In genomic region chrX:140542474-140542845, GRCm38 (mm10) we compare ENCODE assay signal across 8 mouse cellular contexts. TPM values are rescaled to one million over a fixed set of nuclear protein-coding genes. Genes with fewer than 3 reads are reported as not detected.
DNase-seq lines count a peak whose midpoint lies in the region; ATAC-seq and TF ChIP-seq lines count a peak whose summit lies in the region.

No protein-coding gene starts in this region.

- DNase-seq in thymus, adult 18-20 months: peak; percentile 26 to 29
- no peak for DNase-seq in thymus, postnatal 25 days
- peak; percentile 57 for DNase-seq in cerebellum, adult 9-11 months
- peak; percentile 46 for DNase-seq in forelimb bud, embryonic 11.5 days (ENCODE audit: low read depth, low spot score)
- DNase-seq in liver, postnatal 0 days: peak; percentile 38
- peak; percentile 78 for DNase-seq in neural tube, embryonic 11.5 days (ENCODE audit: low spot score)
- DNase-seq in thymus, postnatal 4 days: peak; percentile 62

- no peaks in the 10 kb centered on the region for H3K36me3 ChIP-seq in intestine, embryonic 16.5 days (ENCODE audit: control insufficient read depth, insufficient read depth, low read length)
- no peaks in the 10 kb centered on the region for H3K36me3 ChIP-seq in liver, postnatal 0 days (replicated peaks; ENCODE audit: insufficient read depth, low read length)
- no peaks in the 10 kb centered on the region for H3K36me3 ChIP-seq in neural tube, embryonic 11.5 days (ENCODE audit: control insufficient read depth, insufficient read depth, low read length)

- H3K9me3 ChIP-seq in intestine, embryonic 16.5 days (ENCODE audit: control insufficient read depth, low read length): no peaks in the 10 kb centered on the region
- H3K9me3 ChIP-seq in liver, postnatal 0 days (ENCODE audit: low read length): no peaks in the 10 kb centered on the region
- no peaks in the 10 kb centered on the region for H3K9me3 ChIP-seq in neural tube, embryonic 11.5 days (ENCODE audit: control insufficient read depth, low read length)

- WGBS in intestine, embryonic 16.5 days: 16% methylated on average over 21 of the region's 21 CpGs
- 9% methylated on average over 20 of the region's 21 CpGs for WGBS in liver, postnatal 0 days (ENCODE audit: insufficient replicate concordance)
- 19% methylated on average over 20 of the region's 21 CpGs for WGBS in neural tube, embryonic 11.5 days

- H3K4me1 ChIP-seq in intestine, embryonic 16.5 days (ENCODE audit: control insufficient read depth, insufficient read depth, low read length): peaks cover 3% of the 10 kb centered on the region; the same call in 1 of the 2 replicates
- peaks cover 13% of the 10 kb centered on the region; the same call in 1 of the 2 replicates for H3K4me1 ChIP-seq in liver, postnatal 0 days (ENCODE audit: insufficient read depth)
- no peaks in the 10 kb centered on the region for H3K4me1 ChIP-seq in neural tube, embryonic 11.5 days (ENCODE audit: control insufficient read depth, insufficient read depth, low read length)

- peak; percentile 76 for ATAC-seq in intestine, embryonic 16.5 days
- peak; percentile 46 for ATAC-seq in liver, postnatal 0 days
- peak; percentile 90 for ATAC-seq in neural tube, embryonic 11.5 days (ENCODE audit: insufficient read depth, low FRiP score, low TSS enrichment)

- TF ChIP-seq EP300 in liver, postnatal 0 days (IDR thresholded peaks at IDR 0.05; ENCODE audit: low read depth): no peak

- no peak for TF ChIP-seq CTCF in liver, postnatal 0 days (IDR thresholded peaks at IDR 0.05; ENCODE audit: low read depth)

- H3K27ac ChIP-seq in intestine, embryonic 16.5 days (ENCODE audit: low read length): peak overlapping the region; percentile 84
- H3K27ac ChIP-seq in liver, postnatal 0 days (ENCODE audit: low read depth): peak overlapping the region; percentile 91
- peak overlapping the region; percentile 72 for H3K27ac ChIP-seq in neural tube, embryonic 11.5 days (ENCODE audit: low read depth, low read length)

- peak overlapping the region; percentile 59 for H3K4me2 ChIP-seq in intestine, embryonic 16.5 days (ENCODE audit: low read depth, low read length)
- H3K4me2 ChIP-seq in liver, postnatal 0 days (ENCODE audit: low read depth, low read length): peak overlapping the region; percentile 68
- H3K4me2 ChIP-seq in neural tube, embryonic 11.5 days (ENCODE audit: low read depth): peak overlapping the region; percentile 64

- peak overlapping the region; percentile 56 for H3K4me3 ChIP-seq in intestine, embryonic 16.5 days (ENCODE audit: low read length)
- peak overlapping the region; percentile 55 for H3K4me3 ChIP-seq in liver, postnatal 0 days (ENCODE audit: low read depth, low read length)
- peak overlapping the region; percentile 42 for H3K4me3 ChIP-seq in neural tube, embryonic 11.5 days (ENCODE audit: low read depth, low read length)

- no peaks in the 10 kb centered on the region for H3K27me3 ChIP-seq in intestine, embryonic 16.5 days (replicated peaks; ENCODE audit: control insufficient read depth, insufficient read depth, low read length)
- no peaks in the 10 kb centered on the region for H3K27me3 ChIP-seq in liver, postnatal 0 days (ENCODE audit: insufficient read depth, low read length)
- H3K27me3 ChIP-seq in neural tube, embryonic 11.5 days (ENCODE audit: control insufficient read depth, insufficient read depth, low read length): peaks cover 12% of the 10 kb centered on the region; the same call in 1 of the 2 replicates

- peak overlapping the region; percentile 75 for H3K9ac ChIP-seq in intestine, embryonic 16.5 days (ENCODE audit: low read depth, low read length)
- peak overlapping the region; percentile 79 for H3K9ac ChIP-seq in liver, postnatal 0 days (replicated peaks)
- H3K9ac ChIP-seq in neural tube, embryonic 11.5 days (ENCODE audit: low read length): peak overlapping the region; percentile 68

RNA-seq across cellular contexts. Expression of gene Tsc22d3, which starts 58.0 kb away (rescaled TPM):
- polyA plus RNA-seq in intestine, embryonic 16.5 days (2015; fragmentation: Nextera tagmentation; extraction: Ambion mirVana): 71.2 and 75.0 TPM in 2 replicates
- 23.6 and 34.2 TPM in 2 replicates for polyA plus RNA-seq in liver, postnatal 0 days (2015; fragmentation: Nextera tagmentation; extraction: Ambion mirVana)
- polyA plus RNA-seq in neural tube, embryonic 11.5 days (2014; fragmentation: Nextera tagmentation; extraction: Ambion mirVana): 145 and 153 TPM in 2 replicates
